Mouse (Mus musculus): Measurements from ENCODE around the gene Sapcd1. TPM values are rescaled to one million over a fixed set of nuclear protein-coding genes. Genes with fewer than 3 reads are reported as not detected.
A peak's percentile ranks its signal among the peaks of the same experiment; 100 is the strongest.
"Not testable (repeated sequence)": the region's sequence is repeated elsewhere in the genome, so short reads cannot be mapped to it uniquely, and the experiment has no call there.

Sapcd1 gene
- polyA plus RNA-seq, 1 experiment from 2014 or later, result 21.3 TPM

GRCm38 (mm10) chr17:34996411-34997141 lies 31.2 kb downstream of the Sapcd1 start:
- Histone ChIP-seq H3K4me1 (ENCODE audit: control insufficient read depth, insufficient read depth, low read length) (peaks cover 7% of the 10 kb centered on the region; the same call in 1 of the 2 replicates), H3K27ac (ENCODE audit: low read length) (no peak overlapping the region), H3K27me3 (ENCODE audit: control insufficient read depth, insufficient read depth, low read length) (no peaks in the 10 kb centered on the region), H3K9me3 (ENCODE audit: control insufficient read depth, low read depth, low read length) (no peaks in the 10 kb centered on the region), H3K4me3 (ENCODE audit: low read depth, low read length) (no peak overlapping the region), H3K36me3 (ENCODE audit: control insufficient read depth, insufficient read depth, low read length) (peaks cover 14% of the 10 kb centered on the region; the same call in 1 of the 2 replicates), H3K4me2 (replicated peaks; ENCODE audit: low read depth, low read length) (no peak overlapping the region), H3K9ac (replicated peaks; ENCODE audit: low read depth, low read length) (no peak overlapping the region)
- no peak for ATAC-seq (ENCODE audit: insufficient number of reproducible peaks, insufficient read depth, low FRiP score, low read depth)
- WGBS, result 88% methylated on average over 12 of the region's 14 CpGs

DNA sequence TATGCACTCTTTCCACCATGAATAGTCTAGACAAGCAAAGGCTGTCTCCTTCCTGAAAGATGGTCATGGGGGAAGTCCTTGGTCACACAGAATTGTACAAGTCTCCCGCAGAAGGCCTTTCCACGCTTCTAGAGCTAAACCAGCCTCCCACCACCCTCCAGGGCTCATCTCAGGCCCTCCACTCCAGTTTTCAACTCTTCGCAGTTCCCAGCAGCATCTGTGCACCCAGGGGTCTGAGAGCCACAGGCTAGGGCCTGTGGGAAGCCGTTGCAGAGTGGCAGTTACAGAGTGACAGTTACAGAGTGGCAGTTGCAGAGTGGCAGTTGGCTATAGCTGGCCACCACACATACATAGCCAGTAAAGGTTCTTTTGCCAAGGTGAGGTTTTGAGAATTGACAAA lies 31.9 kb downstream of the Sapcd1 start:
- not testable (repeated sequence) for ATAC-seq (ENCODE audit: insufficient number of reproducible peaks, insufficient read depth, low FRiP score, low read depth); H3K27ac ChIP-seq (ENCODE audit: low read length); H3K4me1 ChIP-seq (ENCODE audit: control insufficient read depth, insufficient read depth, low read length); H3K4me2 ChIP-seq (replicated peaks; ENCODE audit: low read depth, low read length); H3K27me3 ChIP-seq (ENCODE audit: control insufficient read depth, insufficient read depth, low read length); H3K9ac ChIP-seq (replicated peaks; ENCODE audit: low read depth, low read length); H3K9me3 ChIP-seq (ENCODE audit: control insufficient read depth, low read depth, low read length); H3K4me3 ChIP-seq (ENCODE audit: low read depth, low read length)
- 92% methylated on average over 4 of the region's 4 CpGs for WGBS
- peaks cover 14% of the 10 kb centered on the region for H3K36me3 ChIP-seq (ENCODE audit: control insufficient read depth, insufficient read depth, low read length)

DNA sequence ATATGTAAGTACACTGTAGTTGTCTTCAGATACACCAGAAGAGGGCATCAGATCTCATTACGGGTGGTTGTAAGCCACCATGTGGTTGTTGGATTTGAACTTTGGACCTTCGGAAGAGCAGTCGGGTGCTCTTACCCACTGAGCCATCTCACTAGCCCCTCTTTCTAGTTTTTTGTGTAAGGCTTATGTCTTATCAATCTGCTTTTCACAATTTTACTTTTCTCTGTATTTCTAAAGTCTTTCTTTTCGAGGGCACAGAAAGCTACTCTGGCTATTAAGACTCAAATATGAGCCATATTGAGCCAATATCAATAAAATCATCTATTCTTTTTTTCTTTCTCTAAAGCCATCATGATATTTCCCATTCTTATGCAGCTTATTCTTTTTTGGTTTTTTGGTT lies 32.6 kb downstream of the Sapcd1 start:
- H3K27me3 ChIP-seq (ENCODE audit: control insufficient read depth, insufficient read depth, low read length); H3K4me1 ChIP-seq (ENCODE audit: control insufficient read depth, insufficient read depth, low read length); H3K9ac ChIP-seq (replicated peaks; ENCODE audit: low read depth, low read length); H3K4me3 ChIP-seq (ENCODE audit: low read depth, low read length); H3K4me2 ChIP-seq (replicated peaks; ENCODE audit: low read depth, low read length); H3K9me3 ChIP-seq (ENCODE audit: control insufficient read depth, low read depth, low read length); H3K27ac ChIP-seq (ENCODE audit: low read length); ATAC-seq (ENCODE audit: insufficient number of reproducible peaks, insufficient read depth, low FRiP score, low read depth): not testable (repeated sequence)
- H3K36me3 ChIP-seq (ENCODE audit: control insufficient read depth, insufficient read depth, low read length), result peaks cover 19% of the 10 kb centered on the region
- WGBS, result 91% methylated on average over 4 of the region's 4 CpGs

DNA sequence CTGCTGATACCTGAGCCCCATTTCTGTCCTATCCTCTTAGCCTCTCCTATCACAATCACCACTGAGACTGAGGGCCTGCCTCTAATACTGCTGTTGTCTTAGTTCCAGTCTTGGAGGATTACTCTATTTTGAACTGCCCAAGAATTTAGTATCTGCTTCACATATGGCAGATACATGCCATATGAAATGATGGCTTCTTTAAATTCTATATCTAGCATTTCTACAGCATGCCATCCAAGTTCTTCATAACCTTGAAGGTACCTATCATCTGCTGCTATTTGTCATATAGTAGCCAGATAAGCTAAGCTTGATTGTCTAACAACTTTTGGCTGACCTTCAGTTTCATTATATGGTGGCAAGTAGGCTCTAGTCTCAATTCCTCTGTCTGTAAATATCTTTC lies 33.1 kb downstream of the Sapcd1 start:
- no peak for ATAC-seq (ENCODE audit: insufficient number of reproducible peaks, insufficient read depth, low FRiP score, low read depth)
- H3K4me1 ChIP-seq (ENCODE audit: control insufficient read depth, insufficient read depth, low read length), result peaks cover 6% of the 10 kb centered on the region; the same call in 1 of the 2 replicates
- H3K9me3 ChIP-seq (ENCODE audit: control insufficient read depth, low read depth, low read length), result no peaks in the 10 kb centered on the region
- H3K4me3 ChIP-seq (ENCODE audit: low read depth, low read length), result no peak overlapping the region
- no peak overlapping the region for H3K9ac ChIP-seq (replicated peaks; ENCODE audit: low read depth, low read length)
- no peaks in the 10 kb centered on the region for H3K27me3 ChIP-seq (ENCODE audit: control insufficient read depth, insufficient read depth, low read length)
- H3K36me3 ChIP-seq (ENCODE audit: control insufficient read depth, insufficient read depth, low read length), result peaks cover 20% of the 10 kb centered on the region
- no peak overlapping the region for H3K27ac ChIP-seq (ENCODE audit: low read length)
- H3K4me2 ChIP-seq (replicated peaks; ENCODE audit: low read depth, low read length), result no peak overlapping the region

GRCm38 (mm10) chr17:34984218-34984617 lies 43.6 kb downstream of the Sapcd1 start:
- H3K4me3 ChIP-seq (ENCODE audit: low read depth, low read length), result no peak overlapping the region
- H3K36me3 ChIP-seq (ENCODE audit: control insufficient read depth, insufficient read depth, low read length), result peaks cover 21% of the 10 kb centered on the region
- no peaks in the 10 kb centered on the region for H3K27me3 ChIP-seq (ENCODE audit: control insufficient read depth, insufficient read depth, low read length)
- no peak overlapping the region for H3K27ac ChIP-seq (ENCODE audit: low read length)
- H3K4me1 ChIP-seq (ENCODE audit: control insufficient read depth, insufficient read depth, low read length), result peaks cover 10% of the 10 kb centered on the region; the same call in 1 of the 2 replicates
- no peak for ATAC-seq (ENCODE audit: insufficient number of reproducible peaks, insufficient read depth, low FRiP score, low read depth)
- no peaks in the 10 kb centered on the region for H3K9me3 ChIP-seq (ENCODE audit: control insufficient read depth, low read depth, low read length)
- no peak overlapping the region for H3K4me2 ChIP-seq (replicated peaks; ENCODE audit: low read depth, low read length)
- no peak overlapping the region for H3K9ac ChIP-seq (replicated peaks; ENCODE audit: low read depth, low read length)
- 66% methylated on average over 2 of the region's 2 CpGs for WGBS

- peak overlapping the region; percentile 83 for H3K4me2 ChIP-seq (replicated peaks; ENCODE audit: low read depth, low read length)
- no peaks in the 10 kb centered on the region for H3K27me3 ChIP-seq (ENCODE audit: control insufficient read depth, insufficient read depth, low read length)
- ATAC-seq (ENCODE audit: insufficient number of reproducible peaks, insufficient read depth, low FRiP score, low read depth), result peak; percentile 38
- peak overlapping the region; percentile 99 for H3K27ac ChIP-seq (ENCODE audit: low read length)
- H3K9me3 ChIP-seq (ENCODE audit: control insufficient read depth, low read depth, low read length), result no peaks in the 10 kb centered on the region
- H3K36me3 ChIP-seq (ENCODE audit: control insufficient read depth, insufficient read depth, low read length), result peaks cover 19% of the 10 kb centered on the region
- WGBS, result under 1% methylated on average over 15 of the region's 15 CpGs
- H3K4me1 ChIP-seq (ENCODE audit: control insufficient read depth, insufficient read depth, low read length), result peaks cover 10% of the 10 kb centered on the region; the same call in 1 of the 2 replicates
- peak overlapping the region; percentile 91 for H3K4me3 ChIP-seq (ENCODE audit: low read depth, low read length)
- H3K9ac ChIP-seq (replicated peaks; ENCODE audit: low read depth, low read length), result peak overlapping the region; percentile 91
Observed at GRCm38 (mm10) chr17:34982328-34982727, 45.5 kb downstream of the Sapcd1 start.

- Histone ChIP-seq H3K4me1 (ENCODE audit: control insufficient read depth, insufficient read depth, low read length) (peaks cover 10% of the 10 kb centered on the region; the same call in 1 of the 2 replicates), H3K4me3 (ENCODE audit: low read depth, low read length) (peak within 1 kb of the TSS; percentile 91), H3K36me3 (ENCODE audit: control insufficient read depth, insufficient read depth, low read length) (peaks cover 17% of the 10 kb centered on the region), H3K27me3 (ENCODE audit: control insufficient read depth, insufficient read depth, low read length) (no peaks in the 10 kb centered on the region), H3K4me2 (replicated peaks; ENCODE audit: low read depth, low read length) (peak within 1 kb of the TSS; percentile 83), H3K9ac (replicated peaks; ENCODE audit: low read depth, low read length) (peak within 1 kb of the TSS; percentile 91), H3K27ac (ENCODE audit: low read length) (peak within 1 kb of the TSS; percentile 99), H3K9me3 (ENCODE audit: control insufficient read depth, low read depth, low read length) (no peaks in the 10 kb centered on the region)
- 0% methylated on average over 58 of the region's 58 CpGs for WGBS
- ATAC-seq (ENCODE audit: insufficient number of reproducible peaks, insufficient read depth, low FRiP score, low read depth), result peak; percentile 93
Observed at GRCm38 (mm10) chr17:34981690-34982180, 46.1 kb downstream of the Sapcd1 start, which contains the start of gene Lsm2. Gene Lsm2, plus strand, starts transcription at chr17:34981862.

GRCm38 (mm10) chr17:34980655-34981054 lies 47.2 kb downstream of the Sapcd1 start:
- Histone ChIP-seq H3K9ac (replicated peaks; ENCODE audit: low read depth, low read length) (peak overlapping the region; percentile 91), H3K36me3 (ENCODE audit: control insufficient read depth, insufficient read depth, low read length) (peaks cover 6% of the 10 kb centered on the region), H3K27me3 (ENCODE audit: control insufficient read depth, insufficient read depth, low read length) (no peaks in the 10 kb centered on the region), H3K4me3 (ENCODE audit: low read depth, low read length) (peak overlapping the region; percentile 91), H3K4me1 (ENCODE audit: control insufficient read depth, insufficient read depth, low read length) (peaks cover 10% of the 10 kb centered on the region; the same call in 1 of the 2 replicates), H3K27ac (ENCODE audit: low read length) (peak overlapping the region; percentile 99; the same call in 1 of the 2 replicates), H3K4me2 (replicated peaks; ENCODE audit: low read depth, low read length) (peak overlapping the region; percentile 83), H3K9me3 (ENCODE audit: control insufficient read depth, low read depth, low read length) (no peaks in the 10 kb centered on the region)
- whole genome bisulfite sequencing, result 16% methylated on average over 2 of the region's 2 CpGs
- ATAC-seq (ENCODE audit: insufficient number of reproducible peaks, insufficient read depth, low FRiP score, low read depth), result no peak
